Mouse (Mus musculus) ES-E14 (cell line): ENCODE measurements at regions not wholly inside any gene's neighbourhood (a gene's known extent, or its start where the extent isn't known, plus 50 kb on each side); places are given as distances from the start of the nearest gene placed in this dataset.
"Not testable (repeated sequence)": the region's sequence is repeated elsewhere in the genome, so short reads cannot be mapped to it uniquely, and the experiment has no call there.

ENCODE experiments used
- DNase-seq: peaks from one replicate; pipeline ENCODE4 v3.0.0-alpha.2; 2013; ENCODE audit warnings: low read depth, low spot score
- H3K27ac ChIP-seq: 2 replicates; pipeline ENCODE4 v1.5.1; 2012; ENCODE audit warnings: low read depth, mild to moderate bottlenecking, low read length, moderate library complexity, mixed read lengths; ENCODE audit not compliant: poor library complexity, insufficient read depth, severe bottlenecking
- H3K36me3 ChIP-seq: 2 replicates; pipeline ENCODE4 v1.6.1; 2012; ENCODE audit warnings: mild to moderate bottlenecking, low read length, moderate library complexity, mixed read lengths; ENCODE audit not compliant: control insufficient read depth, poor library complexity, insufficient read depth, severe bottlenecking
- H3K4me1 ChIP-seq, 2 experiments: fragments of 150-350 bp in 1 of 2; sonication (generic) in 1 of 2; 2 replicates each; pipeline ENCODE4 v1.6.1; 2012; ENCODE audit warnings: low read length in 2 of 2, mild to moderate bottlenecking in 1 of 2, mixed read lengths in 1 of 2; ENCODE audit not compliant: control insufficient read depth in 2 of 2, insufficient read depth in 2 of 2, poor library complexity in 1 of 2
- H3K4me3 ChIP-seq, 2 experiments: fragments of 150-350 bp in 1 of 2; sonication (generic) in 1 of 2; 2 replicates each; pipeline ENCODE4 v1.5.1; 2012; ENCODE audit warnings: low read length in 2 of 2, low read depth in 1 of 2, mild to moderate bottlenecking in 1 of 2, mixed read lengths in 1 of 2; ENCODE audit not compliant: insufficient read depth in 1 of 2, poor library complexity in 1 of 2, severe bottlenecking in 1 of 2
- H3K9ac ChIP-seq: 2 replicates; pipeline ENCODE4 v1.6.1; 2012; ENCODE audit warnings: low read depth, mild to moderate bottlenecking, low read length, mixed read lengths; ENCODE audit not compliant: poor library complexity, insufficient read depth, severe bottlenecking
- H3K9me3 ChIP-seq: fragments of 150-350 bp; sonication (generic); 2 replicates; pipeline ENCODE4 v1.6.1; 2012; ENCODE audit warnings: low read depth, mild to moderate bottlenecking, low read length; ENCODE audit not compliant: control insufficient read depth, insufficient read depth
- CHD2 ChIP-seq: IDR thresholded peaks from 2 replicates; pipeline ENCODE4 v1.6.1; 2014; ENCODE audit warnings: mild to moderate bottlenecking, low read depth, low read length, inconsistent platforms
- HCFC1 ChIP-seq: IDR thresholded peaks from 2 replicates; pipeline ENCODE4 v1.6.1; 2012; ENCODE audit warnings: low read length, inconsistent platforms, borderline replicate concordance; ENCODE audit not compliant: insufficient read depth
- MAFK ChIP-seq: IDR thresholded peaks from 2 replicates; pipeline ENCODE4 v1.6.1; 2014; ENCODE audit warnings: mild to moderate bottlenecking, low read depth, low read length, inconsistent platforms; ENCODE audit not compliant: insufficient read depth
- ZC3H11A ChIP-seq: IDR thresholded peaks from 2 replicates; pipeline ENCODE4 v1.6.1; 2012; ENCODE audit warnings: low read depth, mild to moderate bottlenecking, inconsistent platforms, low read length, borderline replicate concordance
- ZNF384 ChIP-seq: IDR thresholded peaks from 2 replicates; pipeline ENCODE4 v1.6.1; 2012; ENCODE audit warnings: low read depth, low read length, inconsistent platforms
- in situ Hi-C, 2 experiments: fragments of 600-800 bp; cut with MboI; formaldehyde crosslinking; loops; one replicate each; pipeline ENCODE4 v1.15.1; 2025; ENCODE audit warnings: low sequenced_read_pairs in 2 of 2, inconsistent platforms in 1 of 2; ENCODE audit not compliant: unreplicated experiment in 2 of 2

- DNase-seq = no peak
- no peaks in the 10 kb centered on the region for H3K36me3 ChIP-seq
- no peak overlapping the region for H3K4me3 ChIP-seq
- H3K9ac ChIP-seq = no peak overlapping the region
- no peak overlapping the region for H3K27ac ChIP-seq
- in situ Hi-C loops = no loop called here
- TF ChIP-seq ZC3H11A = no peak
- no peak for TF ChIP-seq CHD2
- TF ChIP-seq HCFC1 = no peak
- no peak for TF ChIP-seq MAFK
- TF ChIP-seq ZNF384 = no peak
- no peaks in the 10 kb centered on the region for H3K9me3 ChIP-seq
- H3K4me1 ChIP-seq = no peaks in the 10 kb centered on the region
These were observed 346.9 kb upstream of the Kynu start for GRCm38 (mm10) chr2:43208223-43208622.

DNA sequence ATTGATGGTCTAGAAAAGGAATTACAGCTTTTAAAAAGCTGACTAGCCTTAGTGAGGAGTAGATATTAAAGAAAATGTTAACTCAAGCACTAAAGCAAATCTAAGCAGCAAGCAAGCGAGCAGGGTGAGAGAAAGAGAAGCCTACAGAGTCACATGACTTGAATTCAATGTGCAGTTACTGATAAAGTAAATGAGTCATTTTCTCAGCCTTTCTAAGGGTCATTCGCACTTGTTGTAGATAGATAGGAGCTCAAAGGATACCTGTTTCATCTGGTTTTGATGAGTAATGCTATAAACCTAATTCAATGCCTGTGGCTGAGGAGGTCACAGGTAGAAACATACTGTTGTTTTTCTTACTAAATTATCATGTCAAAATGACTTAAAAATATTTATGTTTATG, 341.2 kb upstream of the Kynu start:
- no peak for DNase-seq
- Histone ChIP-seq H3K4me1 (no peaks in the 10 kb centered on the region), H3K27ac (no peak overlapping the region), H3K9me3 (no peaks in the 10 kb centered on the region), H3K9ac (no peak overlapping the region), H3K4me3 (no peak overlapping the region), H3K36me3 (no peaks in the 10 kb centered on the region)
- in situ Hi-C loops = no loop called here
- TF ChIP-seq ZNF384 (no peak), HCFC1 (no peak), CHD2 (no peak), ZC3H11A (no peak), MAFK (no peak)

- H3K36me3 ChIP-seq = no peaks in the 10 kb centered on the region
- DNase-seq = no peak
- H3K4me1 ChIP-seq = no peaks in the 10 kb centered on the region
- in situ Hi-C loops = no loop called here
- no peak overlapping the region for H3K27ac ChIP-seq
- no peaks in the 10 kb centered on the region for H3K9me3 ChIP-seq
- TF ChIP-seq MAFK (no peak), ZNF384 (no peak), HCFC1 (no peak), ZC3H11A (no peak), CHD2 (no peak)
- no peak overlapping the region for H3K9ac ChIP-seq
- no peak overlapping the region for H3K4me3 ChIP-seq
These were observed 338.0 kb upstream of the Kynu start for GRCm38 (mm10) chr2:43217119-43217518.

DNA sequence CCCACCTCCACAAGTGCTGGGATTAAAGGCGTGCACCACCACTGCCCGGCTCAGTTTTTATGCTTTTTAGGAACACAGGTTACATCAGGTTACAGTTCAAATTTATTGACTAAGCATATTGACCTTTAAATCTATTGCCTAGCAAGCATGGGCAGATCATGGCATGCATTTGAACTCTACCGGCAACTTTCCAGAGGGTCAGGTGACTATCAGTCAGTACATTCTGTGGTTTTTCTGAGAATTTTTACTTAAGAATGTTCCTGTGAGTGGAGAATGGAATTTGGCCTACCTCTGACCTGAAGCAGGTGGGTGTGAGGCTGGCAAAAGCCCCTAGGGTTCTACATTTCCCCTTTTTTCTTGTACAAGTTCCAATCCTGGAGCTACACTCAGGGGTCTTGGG, 332.4 kb upstream of the Kynu start:
- no peak overlapping the region for H3K9ac ChIP-seq
- H3K4me1 ChIP-seq = no peaks in the 10 kb centered on the region
- H3K27ac ChIP-seq = no peak overlapping the region
- TF ChIP-seq ZNF384 (no peak), MAFK (no peak), HCFC1 (no peak), ZC3H11A (no peak), CHD2 (no peak)
- H3K9me3 ChIP-seq = no peaks in the 10 kb centered on the region
- no peak overlapping the region for H3K4me3 ChIP-seq
- DNase-seq = no peak
- H3K36me3 ChIP-seq = no peaks in the 10 kb centered on the region
- in situ Hi-C loops = no loop called here

DNA sequence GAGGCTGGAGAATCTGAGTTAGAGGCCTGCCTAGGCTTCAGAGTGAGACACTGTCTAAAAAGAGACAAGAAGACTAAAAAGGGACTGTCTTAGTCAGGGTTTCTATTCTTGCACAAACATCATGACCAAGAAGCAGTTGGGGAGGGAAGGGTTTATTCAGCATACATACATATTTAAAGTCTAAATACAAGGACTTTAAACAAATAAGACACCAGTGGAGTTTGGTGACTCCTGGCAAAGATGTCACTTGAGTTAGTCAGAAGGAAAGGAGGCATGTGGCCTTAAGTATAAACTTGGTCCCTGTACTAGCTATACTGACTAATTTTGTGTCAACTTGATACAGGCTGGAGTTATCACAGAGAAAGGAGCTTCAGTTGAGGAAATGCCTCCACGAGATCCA, 330.4 kb upstream of the Kynu start:
- H3K4me1 ChIP-seq, H3K27ac ChIP-seq, in situ Hi-C loops, H3K9me3 ChIP-seq, H3K4me3 ChIP-seq, H3K9ac ChIP-seq, DNase-seq, H3K36me3 ChIP-seq: not testable (repeated sequence)
